Mouse (Mus musculus) left cerebral cortex, adult 2 months (tissue): ENCODE data around the gene Mrgprd. TPM values are rescaled to one million over a fixed set of nuclear protein-coding genes. Genes with fewer than 3 reads are reported as not detected.

Experiments used
- DNase-seq, 2 experiments: peaks; one replicate each; pipeline ENCODE4 v3.0.0; 2021 to 2022; ENCODE audit warnings: low spot score in 2 of 2, mixed read lengths in 1 of 2; ENCODE audit errors: extremely low spot score in 1 of 2
- H3K27ac ChIP-seq: fragments of 200-600 bp; 2 replicates; pipeline ENCODE4 v1.8.1; 2022
- H3K4me3 ChIP-seq: fragments of 200-600 bp; 2 replicates; pipeline ENCODE4 v1.8.1; 2022
- CTCF ChIP-seq: fragments of 200-600 bp; IDR thresholded peaks from 2 replicates; pipeline ENCODE4 v1.8.1; 2022; ENCODE audit warnings: antibody characterized with exemption, mild to moderate bottlenecking, moderate library complexity
- intact Hi-C: fragments of 180-260 bp; cut with DNase I; formaldehyde crosslinking; loops from one replicate; pipeline ENCODE4 v1.15.1; 2025
- total RNA-seq, 2 experiments: library from RNA; stranded (reverse); gene quantifications; 2 replicates each; pipeline ENCODE4 v1.2.3; 2021

The Mrgprd gene
- total RNA-seq, 2 experiments from 2014 or later: not detected

DNA sequence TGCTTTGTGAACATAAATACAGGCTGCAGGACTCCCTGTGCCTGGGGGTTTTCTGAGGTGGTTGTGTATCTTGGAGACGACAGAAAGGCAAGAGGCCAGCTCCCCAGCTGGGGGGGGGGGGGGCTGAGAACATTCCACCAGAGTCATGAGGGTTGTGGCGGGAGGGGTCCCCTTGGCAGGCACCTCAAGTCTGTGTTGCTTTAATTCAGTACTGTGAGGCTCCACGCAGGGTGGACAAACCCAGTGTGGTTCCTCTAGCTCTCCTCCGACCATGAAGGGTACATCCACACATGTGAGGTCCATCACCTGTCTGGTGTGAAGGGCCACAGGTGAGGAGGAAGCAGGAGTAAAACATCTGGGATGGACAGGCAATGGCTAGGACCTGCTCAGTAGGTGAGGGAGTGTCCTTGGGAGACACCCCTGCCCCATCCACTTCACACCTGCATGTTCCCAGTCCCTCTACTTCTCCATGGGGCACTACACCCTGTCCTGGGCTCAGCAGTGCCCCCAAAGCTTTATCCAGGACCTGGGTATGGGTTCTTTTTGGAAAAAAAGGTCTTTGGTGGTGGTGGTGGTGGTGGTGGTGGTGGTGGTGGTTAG lies 19.9 kb downstream of the Mrgprd start:
- H3K27ac ChIP-seq: no peak overlapping the region
- no peak for DNase-seq
- H3K4me3 ChIP-seq: no peak overlapping the region
- no peak for TF ChIP-seq CTCF
- intact Hi-C loops: no loop called here

DNA sequence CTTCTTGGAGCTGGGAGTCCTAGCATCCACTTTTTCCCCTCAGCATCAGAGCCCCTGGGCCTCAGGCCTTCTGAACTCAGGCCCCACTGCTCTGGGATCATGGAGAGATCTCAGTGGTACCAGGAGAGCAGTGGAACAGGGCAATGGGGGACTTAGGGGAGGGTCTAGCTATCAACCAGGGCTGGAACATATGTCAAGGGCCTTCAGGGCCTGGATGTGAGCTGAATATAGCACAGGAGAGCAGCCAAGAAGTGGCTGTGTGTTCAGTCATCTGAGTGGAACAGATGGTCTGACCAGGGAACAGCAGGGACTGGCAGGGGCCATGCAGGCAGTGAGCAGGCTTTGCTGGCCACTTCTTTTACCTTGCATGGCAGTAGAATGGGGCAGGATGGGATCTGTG lies 20.6 kb downstream of the Mrgprd start:
- intact Hi-C loops: no loop called here
- no peak for DNase-seq
- Histone ChIP-seq H3K4me3 (no peak overlapping the region), H3K27ac (no peak overlapping the region)
- no peak for TF ChIP-seq CTCF

DNA sequence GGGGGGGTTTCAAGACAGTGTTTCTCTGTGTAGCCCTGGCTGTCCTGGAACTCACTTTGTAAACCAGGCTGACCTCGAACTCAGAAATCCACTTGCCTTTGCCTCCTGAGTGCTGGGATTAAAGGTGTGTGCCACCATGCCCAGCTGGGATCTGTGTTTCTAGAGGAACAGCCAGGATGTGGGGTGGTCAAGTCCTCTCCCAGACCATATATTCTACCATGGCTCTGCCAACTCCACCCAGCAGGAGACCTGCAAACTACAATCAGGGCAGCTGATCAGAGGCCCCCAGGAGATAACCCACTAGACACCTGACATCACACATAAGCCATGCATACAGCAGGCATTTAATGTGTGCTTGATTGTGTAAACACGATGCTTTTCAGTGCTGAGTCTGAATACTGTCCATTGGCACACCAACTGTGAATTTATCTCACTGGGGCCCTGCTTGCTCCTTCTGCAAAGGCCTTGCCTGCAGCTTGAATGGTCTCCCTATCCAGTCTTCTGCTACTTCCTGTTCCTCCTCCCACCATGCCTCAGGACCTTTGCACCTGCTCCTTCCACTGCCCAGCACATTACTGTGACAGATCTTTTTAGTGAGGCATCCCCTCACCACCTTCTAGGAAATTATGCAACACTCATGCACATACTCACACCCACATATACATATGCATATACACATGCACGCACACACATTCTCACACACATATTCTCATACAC lies 21.1 kb downstream of the Mrgprd start:
- DNase-seq: no peak
- intact Hi-C loops: no loop called here
- H3K27ac ChIP-seq: no peak overlapping the region

DNA sequence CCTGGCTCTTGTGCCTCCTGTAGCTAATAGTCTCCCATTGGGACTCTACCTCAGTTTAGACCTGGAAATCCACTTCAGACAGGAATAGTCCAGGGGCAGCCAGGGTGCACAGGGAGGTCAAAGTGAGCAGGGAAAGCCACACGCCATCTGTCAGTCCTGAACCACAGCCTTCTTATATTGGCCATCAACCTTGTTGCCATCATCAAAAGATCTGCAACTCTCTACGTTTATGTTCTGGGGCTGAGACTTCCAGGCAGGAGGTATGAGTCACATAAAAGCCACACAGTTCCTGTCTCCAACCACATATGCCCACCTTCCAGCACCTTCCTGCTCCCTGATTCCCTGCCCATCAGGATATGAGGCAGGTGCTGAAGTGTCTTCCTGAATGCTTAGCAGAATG lies 23.3 kb downstream of the Mrgprd start:
- no peak overlapping the region for H3K27ac ChIP-seq
- TF ChIP-seq CTCF: no peak
- intact Hi-C loops: no loop called here
- H3K4me3 ChIP-seq: no peak overlapping the region
- no peak for DNase-seq

More for the DNA sequence above, 21.1 kb downstream of the Mrgprd start:
- H3K4me3 ChIP-seq: no peak overlapping the region
- TF ChIP-seq CTCF: no peak

DNA sequence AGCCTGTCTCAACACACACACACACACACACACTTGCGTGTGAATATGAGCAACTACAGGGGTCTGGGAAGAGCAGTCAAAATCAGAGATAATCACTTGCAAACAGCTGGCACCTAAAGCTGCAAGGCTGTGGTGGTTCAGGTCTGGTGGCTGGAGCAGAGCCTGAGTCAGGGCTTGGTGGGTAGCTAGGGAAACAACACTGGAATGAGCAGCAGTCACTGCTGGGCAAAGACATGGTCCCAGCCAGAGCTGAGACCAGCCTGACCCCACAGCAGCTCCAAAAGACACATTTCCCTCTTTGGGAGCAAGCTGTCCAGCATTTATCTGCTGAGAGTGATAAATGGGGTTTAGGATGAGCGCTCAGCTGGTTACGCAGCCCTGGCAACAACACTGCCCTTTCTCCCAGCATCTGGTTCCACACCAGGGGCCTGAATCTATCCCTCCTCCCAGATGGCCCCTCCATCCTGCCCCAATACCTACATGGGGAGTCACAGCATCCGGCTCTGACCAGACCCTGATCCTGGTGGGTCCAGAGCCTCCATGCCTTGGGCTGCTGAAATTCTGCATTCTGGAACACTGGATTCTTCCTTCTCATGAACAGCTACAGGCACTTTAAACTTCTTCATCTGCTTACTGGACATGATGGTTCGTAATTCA lies 25.7 kb downstream of the Mrgprd start:
- intact Hi-C loops: no loop called here
- TF ChIP-seq CTCF: no peak
- H3K27ac ChIP-seq: no peak overlapping the region
- DNase-seq: no peak
- no peak overlapping the region for H3K4me3 ChIP-seq

Other genes with a start within 250 kb of the Mrgprd start
- 1 to 10 TPM; 1.2 to 1.8 TPM for gene 1810010D01Rik, start 106.7 kb upstream of the Mrgprd start, total RNA-seq
- 1 to 10 TPM; 5.3 to 6.8 TPM for gene Tpcn2, start 30.8 kb upstream of the Mrgprd start, total RNA-seq
- gene Mrgprf, start 14.0 kb upstream of the Mrgprd start, total RNA-seq: 1 to 10 TPM; 1.8 to 2.5 TPM